Mouse (Mus musculus): Measurements from ENCODE around the gene Slc2a9.

Gene Slc2a9

GRCm38 (mm10) chr5:38461261-38461660 is 41.7 kb downstream of the Slc2a9 start:
- DNase-seq: no peak

- no peak for DNase-seq
Observed at GRCm38 (mm10) chr5:38450936-38451335, 52.0 kb downstream of the Slc2a9 start.

- DNase-seq: no peak
Observed at GRCm38 (mm10) chr5:38449607-38450006, 53.3 kb downstream of the Slc2a9 start.

GRCm38 (mm10) chr5:38448121-38448520 is 54.8 kb downstream of the Slc2a9 start:
- DNase-seq: no peak

- peak; percentile 46 for DNase-seq
Observed at GRCm38 (mm10) chr5:38446316-38446975, 56.5 kb downstream of the Slc2a9 start.

- DNase-seq: peak; percentile 27
Observed at GRCm38 (mm10) chr5:38441088-38441839, 61.7 kb downstream of the Slc2a9 start.

- peak; percentile 66 for DNase-seq
Observed at GRCm38 (mm10) chr5:38440252-38441005, 62.5 kb downstream of the Slc2a9 start.

- DNase-seq: no peak
Observed at GRCm38 (mm10) chr5:38436681-38437080, 66.3 kb downstream of the Slc2a9 start.

- no peak for DNase-seq
Observed at GRCm38 (mm10) chr5:38434875-38435274, 68.1 kb downstream of the Slc2a9 start.

GRCm38 (mm10) chr5:38431201-38431600 is 71.7 kb downstream of the Slc2a9 start:
- DNase-seq: no peak

- no peak for DNase-seq
Observed at GRCm38 (mm10) chr5:38429106-38429505, 73.8 kb downstream of the Slc2a9 start.

- DNase-seq: no peak
Observed at GRCm38 (mm10) chr5:38427757-38428156, 75.2 kb downstream of the Slc2a9 start.

GRCm38 (mm10) chr5:38425569-38425968 is 77.4 kb downstream of the Slc2a9 start:
- DNase-seq: no peak

- no peak for DNase-seq
Observed at GRCm38 (mm10) chr5:38422426-38422825, 80.5 kb downstream of the Slc2a9 start.

- DNase-seq: no peak
Observed at GRCm38 (mm10) chr5:38418799-38419198, 84.1 kb downstream of the Slc2a9 start.

GRCm38 (mm10) chr5:38403612-38404011 is 99.3 kb downstream of the Slc2a9 start:
- DNase-seq: no peak

- no peak for DNase-seq
Observed at GRCm38 (mm10) chr5:38402288-38402687, 100.7 kb downstream of the Slc2a9 start.

GRCm38 (mm10) chr5:38388857-38389256 is 114.1 kb downstream of the Slc2a9 start:
- DNase-seq: no peak

GRCm38 (mm10) chr5:38388420-38388823 is 114.5 kb downstream of the Slc2a9 start:
- DNase-seq: no peak

- no peak for DNase-seq
Observed at GRCm38 (mm10) chr5:38379970-38380369, 123.0 kb downstream of the Slc2a9 start.

- DNase-seq: no peak
Observed at GRCm38 (mm10) chr5:38372369-38372768, 130.6 kb downstream of the Slc2a9 start.

- no peak for DNase-seq
Observed at GRCm38 (mm10) chr5:38371308-38371707, 131.6 kb downstream of the Slc2a9 start.

- DNase-seq: peak; percentile 4
Observed at GRCm38 (mm10) chr5:38366650-38367470, 136.1 kb downstream of the Slc2a9 start.
